Mouse (Mus musculus) limb, embryonic 12.5 days (tissue): ENCODE results near the gene Retreg1. TPM values are rescaled to one million over a fixed set of nuclear protein-coding genes. Genes with fewer than 3 reads are reported as not detected.

Experiments
- ATAC-seq: fragments of 200-750 bp; cut with Nextera tagmentation; 2 replicates; pipeline ENCODE4 v1.8.0; 2017; ENCODE audit warnings: low read depth, moderate TSS enrichment; ENCODE audit not compliant: insufficient number of reproducible peaks, insufficient read depth, low FRiP score, low TSS enrichment
- H3K27ac ChIP-seq: fragments of 300-500 bp; sonication (generic); 2 replicates; pipeline ENCODE4 v1.5.1; 2016; ENCODE audit warnings: mild to moderate bottlenecking, moderate library complexity
- H3K27me3 ChIP-seq: fragments of 300-500 bp; sonication (generic); 2 replicates; pipeline ENCODE4 v1.6.1; 2016; ENCODE audit warnings: mild to moderate bottlenecking, moderate library complexity
- H3K36me3 ChIP-seq: fragments of 300-500 bp; sonication (generic); 2 replicates; pipeline ENCODE4 v1.6.1; 2016; ENCODE audit warnings: mild to moderate bottlenecking, moderate library complexity
- H3K4me1 ChIP-seq: fragments of 300-500 bp; sonication (generic); replicated peaks from 2 replicates; pipeline ENCODE4 v1.6.1; 2016
- H3K4me2 ChIP-seq: fragments of 300-500 bp; sonication (generic); 2 replicates; pipeline ENCODE4 v1.6.1; 2016; ENCODE audit warnings: mild to moderate bottlenecking, moderate library complexity
- H3K4me3 ChIP-seq: fragments of 300-500 bp; sonication (generic); replicated peaks from 2 replicates; pipeline ENCODE4 v1.5.1; 2016; ENCODE audit warnings: mild to moderate bottlenecking
- H3K9ac ChIP-seq: fragments of 300-500 bp; sonication (generic); replicated peaks from 2 replicates; pipeline ENCODE4 v1.6.1; 2016; ENCODE audit warnings: mild to moderate bottlenecking, moderate library complexity
- H3K9me3 ChIP-seq: fragments of 300-500 bp; sonication (generic); 2 replicates; pipeline ENCODE4 v1.6.1; 2016; ENCODE audit warnings: mild to moderate bottlenecking, moderate library complexity
- WGBS: fragments of 180-500 bp; shearing (Covaris S2); methylation state at CpG from one replicate; pipeline ENCODE4 v1.1.7; 2016; 5-methylcytosine and 5-hydroxymethylcytosine counted together
- polyA plus RNA-seq: library from polyadenylated mRNA; unstranded; fragments of >200 nt; fragmentation: Nextera tagmentation; extraction: Ambion mirVana; gene quantifications from 2 replicates; pipeline ENCODE4 v1.2.1, GENCODE M21; 2016

Retreg1 gene
- polyA plus RNA-seq, 1 experiment from 2014 or later: 3.4 TPM

- Histone ChIP-seq H3K4me1 (peaks cover 14% of the 10 kb centered on the region; the same call in 1 of the 2 replicates), H3K9ac (no peak overlapping the region), H3K4me2 (no peak overlapping the region), H3K36me3 (no peaks in the 10 kb centered on the region), H3K27me3 (no peaks in the 10 kb centered on the region), H3K9me3 (no peaks in the 10 kb centered on the region), H3K27ac (no peak overlapping the region), H3K4me3 (no peak overlapping the region)
- WGBS: 67% methylated on average over 7 of the region's 7 CpGs
- no peak for ATAC-seq
Observed at GRCm38 (mm10) chr15:25933685-25934108, 90.7 kb downstream of the Retreg1 start.

DNA sequence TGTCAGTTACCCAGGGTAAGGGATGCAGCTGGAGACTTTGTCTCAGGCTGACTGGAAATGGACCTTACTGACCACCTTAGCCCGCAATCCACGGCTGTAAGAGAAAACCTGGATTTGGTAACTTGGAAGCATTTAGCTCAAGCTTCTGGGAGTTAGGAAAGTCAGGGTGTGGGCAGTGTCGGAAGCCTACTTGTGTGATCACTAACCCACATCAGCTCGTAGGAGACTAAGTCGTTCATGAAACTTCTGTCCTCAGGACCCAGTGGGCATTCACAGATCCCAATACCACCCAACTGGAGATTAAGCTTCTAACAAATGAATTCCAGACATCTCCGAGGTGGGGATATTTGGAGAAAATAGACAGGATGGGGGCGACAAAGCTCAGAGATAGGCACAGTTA lies 91.4 kb downstream of the Retreg1 start:
- no peaks in the 10 kb centered on the region for H3K36me3 ChIP-seq
- WGBS: 72% methylated on average over 7 of the region's 7 CpGs
- no peak overlapping the region for H3K4me2 ChIP-seq
- no peak overlapping the region for H3K4me3 ChIP-seq
- H3K27me3 ChIP-seq: no peaks in the 10 kb centered on the region
- no peak overlapping the region for H3K27ac ChIP-seq
- no peak for ATAC-seq
- no peaks in the 10 kb centered on the region for H3K9me3 ChIP-seq
- H3K4me1 ChIP-seq: peaks cover 12% of the 10 kb centered on the region; the same call in 1 of the 2 replicates
- no peak overlapping the region for H3K9ac ChIP-seq

DNA sequence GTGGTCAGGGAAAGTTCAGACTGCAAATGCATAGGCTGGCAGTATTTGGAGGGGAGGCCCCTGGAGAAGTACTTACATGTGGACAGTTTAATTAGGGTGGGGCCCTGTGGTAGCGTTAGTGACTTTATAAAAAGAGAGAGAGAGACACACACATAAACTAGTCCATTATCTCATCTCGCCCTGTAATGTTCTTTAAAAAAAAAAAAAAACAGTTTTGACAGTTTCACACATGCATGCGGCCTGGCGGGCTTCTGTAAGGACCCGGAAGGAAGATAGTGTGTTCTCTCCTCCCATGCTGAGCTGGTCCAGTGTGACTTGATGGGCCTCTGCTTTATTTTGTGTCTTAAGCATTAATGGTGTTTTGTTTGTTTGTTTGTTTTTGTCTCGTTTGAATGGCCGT lies 95.5 kb downstream of the Retreg1 start:
- H3K4me3 ChIP-seq: no peak overlapping the region
- H3K4me2 ChIP-seq: no peak overlapping the region
- H3K4me1 ChIP-seq: peaks cover 13% of the 10 kb centered on the region
- no peak overlapping the region for H3K9ac ChIP-seq
- no peak overlapping the region for H3K27ac ChIP-seq
- H3K36me3 ChIP-seq: no peaks in the 10 kb centered on the region
- 82% methylated on average over 7 of the region's 7 CpGs for WGBS
- no peaks in the 10 kb centered on the region for H3K27me3 ChIP-seq
- no peak for ATAC-seq
- H3K9me3 ChIP-seq: no peaks in the 10 kb centered on the region

GRCm38 (mm10) chr15:25940397-25941377 lies 97.7 kb downstream of the Retreg1 start:
- H3K9me3 ChIP-seq: no peaks in the 10 kb centered on the region
- peaks cover 10% of the 10 kb centered on the region for H3K4me1 ChIP-seq
- H3K27ac ChIP-seq: no peak overlapping the region
- no peak for ATAC-seq
- WGBS: 36% methylated on average over 24 of the region's 24 CpGs
- peak overlapping the region; percentile 46 for H3K4me2 ChIP-seq
- H3K36me3 ChIP-seq: no peaks in the 10 kb centered on the region
- H3K27me3 ChIP-seq: no peaks in the 10 kb centered on the region
- no peak overlapping the region; the same call in 1 of the 2 replicates for H3K4me3 ChIP-seq
- no peak overlapping the region for H3K9ac ChIP-seq

- Histone ChIP-seq H3K4me3 (no peak overlapping the region), H3K4me1 (peaks cover 10% of the 10 kb centered on the region), H3K4me2 (no peak overlapping the region), H3K9me3 (no peaks in the 10 kb centered on the region), H3K27me3 (no peaks in the 10 kb centered on the region), H3K27ac (no peak overlapping the region), H3K36me3 (no peaks in the 10 kb centered on the region), H3K9ac (no peak overlapping the region)
- no peak for ATAC-seq
- 83% methylated on average over 11 of the region's 11 CpGs for WGBS
Observed at GRCm38 (mm10) chr15:25941514-25941913, 98.5 kb downstream of the Retreg1 start.

DNA sequence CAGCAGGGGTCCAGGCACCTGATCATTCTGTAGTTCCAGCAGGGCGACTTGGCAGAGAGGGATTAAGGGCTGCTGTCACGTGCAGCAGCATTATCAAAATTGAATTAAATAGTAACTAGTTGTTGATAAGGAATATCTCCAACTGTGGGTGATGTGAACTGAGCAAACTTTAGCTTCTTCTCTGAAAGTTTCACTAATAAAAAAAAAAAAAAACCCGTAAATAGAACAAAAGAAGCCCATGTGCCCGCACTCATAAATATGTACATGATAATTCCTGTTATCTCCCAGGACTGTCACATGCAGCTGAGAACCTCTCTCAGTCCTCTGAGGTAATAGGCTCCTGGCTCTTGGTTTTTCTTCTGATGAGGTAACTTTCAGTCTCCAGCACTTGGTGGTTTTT lies 99.4 kb downstream of the Retreg1 start:
- ATAC-seq: no peak
- WGBS: 79% methylated on average over 4 of the region's 4 CpGs
- no peaks in the 10 kb centered on the region for H3K27me3 ChIP-seq

GRCm38 (mm10) chr15:25943386-25944137 lies 100.6 kb downstream of the Retreg1 start:
- H3K4me1 ChIP-seq: peaks cover 10% of the 10 kb centered on the region

More for the DNA sequence above, 99.4 kb downstream of the Retreg1 start:
- H3K27ac ChIP-seq: no peak overlapping the region
- H3K4me3 ChIP-seq: no peak overlapping the region
- peaks cover 10% of the 10 kb centered on the region for H3K4me1 ChIP-seq
- no peak overlapping the region for H3K4me2 ChIP-seq
- H3K9me3 ChIP-seq: no peaks in the 10 kb centered on the region
- no peak overlapping the region for H3K9ac ChIP-seq
- H3K36me3 ChIP-seq: no peaks in the 10 kb centered on the region

DNA sequence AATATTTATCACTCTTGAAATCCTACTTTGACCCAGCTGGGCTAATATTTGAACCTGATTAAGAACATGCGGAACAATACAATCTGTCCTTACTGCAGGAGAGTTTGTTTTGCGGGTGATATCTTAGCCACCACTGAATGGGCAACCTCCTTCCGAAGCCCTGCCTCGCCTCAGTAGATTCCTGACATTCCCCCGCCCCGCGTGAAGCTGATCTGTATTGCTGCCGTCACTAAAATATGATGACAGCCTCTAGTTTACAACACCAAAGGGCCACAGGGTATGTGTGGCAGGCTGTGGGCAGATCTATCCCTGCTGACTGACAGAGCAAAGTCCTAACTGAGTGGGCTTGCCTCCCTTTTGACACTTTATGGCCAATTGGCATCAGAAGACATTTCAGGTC lies 102.2 kb downstream of the Retreg1 start:
- Histone ChIP-seq H3K9ac (no peak overlapping the region), H3K4me1 (peaks cover 9% of the 10 kb centered on the region), H3K27ac (no peak overlapping the region), H3K36me3 (no peaks in the 10 kb centered on the region), H3K4me3 (no peak overlapping the region), H3K27me3 (no peaks in the 10 kb centered on the region), H3K9me3 (no peaks in the 10 kb centered on the region), H3K4me2 (no peak overlapping the region)
- 76% methylated on average over 8 of the region's 8 CpGs for WGBS
- no peak for ATAC-seq

More at GRCm38 (mm10) chr15:25943386-25944137, 100.6 kb downstream of the Retreg1 start:
- Histone ChIP-seq H3K36me3 (no peaks in the 10 kb centered on the region), H3K4me3 (no peak overlapping the region), H3K27me3 (no peaks in the 10 kb centered on the region), H3K9me3 (no peaks in the 10 kb centered on the region), H3K4me2 (no peak overlapping the region), H3K27ac (no peak overlapping the region), H3K9ac (no peak overlapping the region)
- no peak for ATAC-seq
- WGBS: 86% methylated on average over 15 of the region's 15 CpGs

GRCm38 (mm10) chr15:25946482-25946881 lies 103.5 kb downstream of the Retreg1 start:
- Histone ChIP-seq H3K36me3 (no peaks in the 10 kb centered on the region), H3K4me2 (no peak overlapping the region), H3K27me3 (no peaks in the 10 kb centered on the region), H3K9ac (no peak overlapping the region), H3K4me1 (no peaks in the 10 kb centered on the region), H3K4me3 (no peak overlapping the region), H3K9me3 (no peaks in the 10 kb centered on the region), H3K27ac (no peak overlapping the region)
- WGBS: 89% methylated on average over 7 of the region's 7 CpGs
- no peak for ATAC-seq

- Histone ChIP-seq H3K27me3 (no peaks in the 10 kb centered on the region), H3K4me3 (no peak overlapping the region), H3K36me3 (no peaks in the 10 kb centered on the region), H3K9ac (no peak overlapping the region), H3K4me2 (no peak overlapping the region), H3K9me3 (no peaks in the 10 kb centered on the region), H3K27ac (no peak overlapping the region), H3K4me1 (no peaks in the 10 kb centered on the region)
- 76% methylated on average over 8 of the region's 8 CpGs for WGBS
- ATAC-seq: no peak
Observed at GRCm38 (mm10) chr15:25947383-25947782, 104.4 kb downstream of the Retreg1 start.
